In the genomic region with DNA sequence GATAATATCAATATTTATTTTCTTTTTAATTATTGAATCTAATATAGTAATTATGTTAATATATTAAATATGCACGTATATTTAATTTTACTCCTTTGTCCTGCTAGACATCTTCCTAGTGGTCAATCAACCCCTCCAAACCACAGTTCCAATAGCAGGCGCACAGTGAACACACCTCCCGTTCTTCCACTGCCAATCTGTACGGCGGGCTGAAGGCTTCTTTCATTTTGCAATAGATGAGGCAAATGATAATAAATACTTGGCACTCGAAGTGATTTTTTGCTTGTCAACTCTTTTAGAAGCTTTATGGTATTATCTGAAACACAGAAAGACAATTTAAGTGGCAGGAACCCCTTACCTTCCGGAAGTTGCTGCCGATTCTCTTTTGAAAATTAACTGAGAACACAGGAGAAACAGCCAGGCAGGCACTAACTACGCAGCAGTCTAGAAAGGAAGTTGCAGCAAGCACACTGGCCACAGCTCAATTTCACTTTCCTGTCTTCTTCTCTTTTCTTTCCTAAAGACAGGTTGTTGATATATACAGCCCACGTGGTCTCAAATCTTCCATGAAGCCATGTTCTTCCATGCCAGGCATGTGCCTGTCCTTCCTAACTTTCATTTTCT, we compare ENCODE assay signal across 12 mouse cellular contexts. TPM values are rescaled to one million over a fixed set of nuclear protein-coding genes. Genes with fewer than 3 reads are reported as not detected.
DNase-seq lines count a peak whose midpoint lies in the region; ATAC-seq and TF ChIP-seq lines count a peak whose summit lies in the region.
"Had no signal": no experiment of that assay in that cellular context is flagged by ENCODE, and none has a peak within 500 bp of the region (broad histone marks: within the 10 kb centered on the region; RNA-seq: fewer than 3 reads in every experiment).

No protein-coding gene starts in this region.

- no peaks in the 10 kb centered on the region for H3K79me2 ChIP-seq in heart, adult 2 months (replicated peaks; ENCODE audit: control insufficient read depth, insufficient read depth, low read length)

- no peak for TF ChIP-seq POLR2A in heart, adult 2 months (IDR thresholded peaks at IDR 0.05; ENCODE audit: insufficient read depth, low read depth, low read length)

- TF ChIP-seq EP300 in heart, adult 2 months (IDR thresholded peaks at IDR 0.05; ENCODE audit: insufficient read depth, low read depth, low read length): no peak
- no peak for TF ChIP-seq EP300 in liver, postnatal 0 days (IDR thresholded peaks at IDR 0.05; ENCODE audit: low read depth)

- H3K27ac ChIP-seq in heart, adult 2 months: peak overlapping the region; percentile 38
- H3K27ac ChIP-seq in liver, postnatal 0 days (ENCODE audit: low read depth): peak overlapping the region; percentile 45
- H3K27ac ChIP-seq in embryonic facial prominence, embryonic 10.5 days (replicated peaks): no peak overlapping the region
- H3K27ac ChIP-seq: hindbrain, embryonic 12.5 days; kidney, postnatal 0 days; left cerebral cortex, adult 2 months had no signal

- H3K36me3 ChIP-seq in heart, adult 2 months (ENCODE audit: control insufficient read depth, insufficient read depth, low read length): peaks cover 9% of the 10 kb centered on the region
- H3K36me3 ChIP-seq in liver, postnatal 0 days (replicated peaks; ENCODE audit: insufficient read depth, low read length): no peaks in the 10 kb centered on the region
- H3K36me3 ChIP-seq in embryonic facial prominence, embryonic 10.5 days (replicated peaks): no peaks in the 10 kb centered on the region
- H3K36me3 ChIP-seq: hindbrain, embryonic 12.5 days had no signal

- no peak overlapping the region for H3K9ac ChIP-seq in heart, adult 2 months (ENCODE audit: low read depth, low read length)
- peak overlapping the region; percentile 45 for H3K9ac ChIP-seq in liver, postnatal 0 days (replicated peaks)
- H3K9ac ChIP-seq: hindbrain, embryonic 12.5 days had no signal

- 54% methylated on average over 10 of the region's 10 CpGs for WGBS in heart, adult 2 months
- 30% methylated on average over 10 of the region's 10 CpGs for WGBS in liver, postnatal 0 days (ENCODE audit: insufficient replicate concordance)
- WGBS in embryonic facial prominence, embryonic 10.5 days: 82% methylated on average over 10 of the region's 10 CpGs

- intact Hi-C loops in heart, adult 2 months (cut with DNase I): no loop called here
- intact Hi-C loops in heart, postnatal 25 days (cut with DNase I): no loop called here

- H3K4me1 ChIP-seq in heart, adult 2 months (ENCODE audit: control insufficient read depth, insufficient read depth, low read length): peaks cover 7% of the 10 kb centered on the region
- H3K4me1 ChIP-seq in liver, postnatal 0 days (ENCODE audit: insufficient read depth): peaks cover 10% of the 10 kb centered on the region; the same call in 1 of the 2 replicates
- no peaks in the 10 kb centered on the region for H3K4me1 ChIP-seq in embryonic facial prominence, embryonic 10.5 days
- H3K4me1 ChIP-seq: hindbrain, embryonic 12.5 days had no signal

- H3K4me3 ChIP-seq in heart, adult 2 months: no peak overlapping the region
- H3K4me3 ChIP-seq in liver, postnatal 0 days (ENCODE audit: low read depth, low read length): peak overlapping the region; percentile 45
- H3K4me3 ChIP-seq in embryonic facial prominence, embryonic 10.5 days: no peak overlapping the region
- H3K4me3 ChIP-seq: hindbrain, embryonic 12.5 days; left cerebral cortex, adult 2 months had no signal

- no peak for ATAC-seq in liver, postnatal 0 days
- no peak for ATAC-seq in cerebellum, adult (ENCODE audit: insufficient number of reproducible peaks, low FRiP score, low TSS enrichment)

- no peak for TF ChIP-seq CTCF in heart, adult 2 months (IDR thresholded peaks at IDR 0.05)
- no peak for TF ChIP-seq CTCF in liver, postnatal 0 days (IDR thresholded peaks at IDR 0.05; ENCODE audit: low read depth)

- DNase-seq in heart, adult 2 months: no peak
- no peak for DNase-seq in heart, postnatal 25 days (ENCODE audit: low spot score)
- peak; percentile 60 for DNase-seq in thymus, postnatal 14 days
- no peak for DNase-seq in thymus, postnatal 25 days
- no peak for DNase-seq in liver, postnatal 0 days
- DNase-seq in embryonic facial prominence, embryonic 10.5 days (ENCODE audit: low spot score): no peak
- DNase-seq in frontal cortex, postnatal 10 days (ENCODE audit: low spot score in 2 of 2): no peak
- DNase-seq: right cerebral cortex, postnatal 25 days had no signal

- peak overlapping the region; percentile 61 for H3K4me2 ChIP-seq in liver, postnatal 0 days (ENCODE audit: low read depth, low read length)
- H3K4me2 ChIP-seq: hindbrain, embryonic 12.5 days had no signal

- H3K9me3 ChIP-seq in liver, postnatal 0 days (ENCODE audit: low read length): no peaks in the 10 kb centered on the region
- no peaks in the 10 kb centered on the region for H3K9me3 ChIP-seq in embryonic facial prominence, embryonic 10.5 days
- H3K9me3 ChIP-seq: hindbrain, embryonic 12.5 days had no signal

- no peaks in the 10 kb centered on the region for H3K27me3 ChIP-seq in heart, adult 2 months (ENCODE audit: control insufficient read depth, insufficient read depth, low read length)
- H3K27me3 ChIP-seq in liver, postnatal 0 days (ENCODE audit: insufficient read depth, low read length): no peaks in the 10 kb centered on the region
- H3K27me3 ChIP-seq in embryonic facial prominence, embryonic 10.5 days (replicated peaks; ENCODE audit: low read depth, poor library complexity, severe bottlenecking): no peaks in the 10 kb centered on the region

RNA-seq across cellular contexts. Expression of gene Mgat4a, which starts 45.0 kb away (rescaled TPM):
- total RNA-seq in heart, adult 2 months (2021): 10 to 100 TPM in 1 of 2 experiments, 1 to 10 TPM in 1; 8.7 to 11.8 TPM
- 4.5 and 7.6 TPM in 2 replicates for polyA plus RNA-seq in heart, adult 2 months (2012; rRNA removed)
- 10 to 100 TPM in 1 of 2 experiments, 1 to 10 TPM in 1; 8.6 to 10.8 TPM for total RNA-seq in heart, postnatal 25 days (2021)
- 0.66 and 1.4 TPM in 2 replicates for polyA plus RNA-seq in liver, postnatal 0 days (2015; fragmentation: Nextera tagmentation; extraction: Ambion mirVana)
- polyA plus RNA-seq in embryonic facial prominence, embryonic 10.5 days (2016; fragmentation: Nextera tagmentation; extraction: Ambion mirVana): 3.8 and 4.1 TPM in 2 replicates
